Mouse (Mus musculus) myocyte (in vitro differentiated cells): ENCODE data around the gene Nipsnap2. TPM values are rescaled to one million over a fixed set of nuclear protein-coding genes. Genes with fewer than 3 reads are reported as not detected.

ENCODE experiments used
- H3K27me3 ChIP-seq: one replicate; pipeline ENCODE4 v1.6.1; 2011; ENCODE audit not compliant: control insufficient read depth, insufficient read depth, insufficient read length
- H3K36me3 ChIP-seq: one replicate; pipeline ENCODE4 v1.6.1; 2011; ENCODE audit not compliant: control insufficient read depth, insufficient read depth
- H3K4me2 ChIP-seq: one replicate; pipeline ENCODE4 v1.6.1; 2011; ENCODE audit warnings: low read depth, control low read depth
- H3K4me3 ChIP-seq: one replicate; pipeline ENCODE4 v1.5.1; 2011; ENCODE audit warnings: mild to moderate bottlenecking, control low read depth, moderate library complexity
- H3K79me2 ChIP-seq: one replicate; pipeline ENCODE4 v1.6.1; 2011; ENCODE audit not compliant: control insufficient read depth, insufficient read depth
- H3ac ChIP-seq: one replicate; pipeline ENCODE4 v1.6.1; 2011; ENCODE audit not compliant: control insufficient read depth, insufficient read length
- CEBPB ChIP-seq: IDR thresholded peaks from 2 replicates; pipeline ENCODE4 v1.6.1; 2011; ENCODE audit warnings: mild to moderate bottlenecking, moderate library complexity; ENCODE audit not compliant: poor library complexity, insufficient read depth, severe bottlenecking
- E2F4 ChIP-seq: IDR thresholded peaks from one replicate; pipeline ENCODE4 v1.6.1; 2011; ENCODE audit warnings: mild to moderate bottlenecking, control low read depth, moderate library complexity; ENCODE audit not compliant: insufficient read depth
- MYOD1 ChIP-seq, 3 experiments: IDR thresholded peaks; one replicate each; pipeline ENCODE4 v1.6.1; 2011; ENCODE audit warnings: control low read depth in 2 of 3, low read depth in 2 of 3, mild to moderate bottlenecking in 2 of 3, moderate library complexity in 1 of 3; ENCODE audit not compliant: insufficient read length in 2 of 3, control insufficient read depth in 1 of 3
- MYOG ChIP-seq, 3 experiments: IDR thresholded peaks; one replicate each; pipeline ENCODE4 v1.6.1; 2011; ENCODE audit warnings: control low read depth in 2 of 3, low read depth in 2 of 3, mild to moderate bottlenecking in 2 of 3; ENCODE audit not compliant: insufficient read length in 2 of 3, control insufficient read depth in 1 of 3, insufficient read depth in 1 of 3
- POLR2A ChIP-seq: IDR thresholded peaks from one replicate; pipeline ENCODE4 v1.6.1; 2011; ENCODE audit warnings: low read depth, mild to moderate bottlenecking, control low read depth, moderate library complexity; ENCODE audit not compliant: insufficient read length
- POLR2AphosphoS2 ChIP-seq: IDR thresholded peaks from one replicate; pipeline ENCODE4 v1.6.1; 2011; ENCODE audit warnings: low read depth, control low read depth; ENCODE audit not compliant: insufficient read length
- REST ChIP-seq: IDR thresholded peaks from one replicate; pipeline ENCODE4 v1.6.1; 2011; ENCODE audit warnings: mild to moderate bottlenecking, control low read depth, moderate library complexity; ENCODE audit not compliant: insufficient read depth, insufficient read length
- SRF ChIP-seq: IDR thresholded peaks from one replicate; pipeline ENCODE4 v1.6.1; 2011; ENCODE audit warnings: low read depth; ENCODE audit not compliant: control insufficient read depth, insufficient read length
- TCF12 ChIP-seq: IDR thresholded peaks from one replicate; pipeline ENCODE4 v1.6.1; 2011; ENCODE audit warnings: mild to moderate bottlenecking, control low read depth; ENCODE audit not compliant: poor library complexity, insufficient read depth, severe bottlenecking
- TCF3 ChIP-seq: IDR thresholded peaks from one replicate; pipeline ENCODE4 v1.6.1; 2011; ENCODE audit warnings: low read depth, control low read depth; ENCODE audit not compliant: insufficient read length
- USF1 ChIP-seq: IDR thresholded peaks from one replicate; pipeline ENCODE4 v1.6.1; 2011; ENCODE audit warnings: low read depth, mild to moderate bottlenecking, control low read depth, moderate library complexity
- polyA plus RNA-seq: library from polyadenylated mRNA; unstranded; fragments of >200 nt; fragmentation: generic; extraction: Trizol; gene quantifications from one replicate; pipeline ENCODE4 v1.2.1, GENCODE M21; 2012; ENCODE audit warnings: missing spikeins

Gene Nipsnap2
- polyA plus RNA-seq, 1 experiment, result 67.6 TPM

DNA sequence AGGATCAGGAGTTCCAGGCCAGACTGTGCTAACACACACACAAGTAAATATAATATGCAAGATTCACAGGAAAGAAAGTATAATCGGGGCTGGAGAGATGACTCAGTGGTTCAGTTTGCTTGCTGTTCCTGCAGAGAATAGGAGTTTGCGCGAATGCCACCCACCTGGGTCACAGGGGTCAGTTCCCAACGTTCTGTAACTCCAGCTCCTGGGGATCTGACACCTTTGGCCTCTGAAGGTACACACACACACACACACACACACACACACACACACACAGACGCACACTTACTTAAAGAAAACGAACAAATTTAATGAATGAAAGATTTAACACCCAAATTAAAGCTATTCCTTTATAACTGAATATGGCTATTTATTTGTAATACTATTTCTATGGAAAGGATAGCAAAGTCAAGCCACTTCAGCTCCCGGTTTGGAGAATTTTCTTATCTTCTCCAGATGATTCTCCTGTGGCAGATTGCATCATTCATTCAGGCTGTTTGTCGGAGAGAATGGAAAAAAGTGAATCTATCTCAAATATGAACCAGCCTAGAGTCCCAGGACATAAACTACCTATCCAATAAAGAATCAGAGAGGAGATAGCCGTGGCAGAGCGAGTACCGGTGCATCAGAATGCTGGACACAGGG, 53.6 kb downstream of the Nipsnap2 start:
- Histone ChIP-seq H3K4me3 (peak overlapping the region; percentile 87), H3K79me2 (peaks cover 39% of the 10 kb centered on the region), H3K27me3 (no peaks in the 10 kb centered on the region), H3ac (peak overlapping the region; percentile 49), H3K4me2 (peak overlapping the region; percentile 94), H3K36me3 (peaks cover 15% of the 10 kb centered on the region)
- TF ChIP-seq CEBPB, result peak; percentile 74
- no peak for TF ChIP-seq MYOD1 (IDR thresholded peaks at IDR 0.05; ENCODE audit: control insufficient read depth in 1 of 3, insufficient read length in 2 of 3, low read depth in 2 of 3)
- TF ChIP-seq REST, result no peak

DNA sequence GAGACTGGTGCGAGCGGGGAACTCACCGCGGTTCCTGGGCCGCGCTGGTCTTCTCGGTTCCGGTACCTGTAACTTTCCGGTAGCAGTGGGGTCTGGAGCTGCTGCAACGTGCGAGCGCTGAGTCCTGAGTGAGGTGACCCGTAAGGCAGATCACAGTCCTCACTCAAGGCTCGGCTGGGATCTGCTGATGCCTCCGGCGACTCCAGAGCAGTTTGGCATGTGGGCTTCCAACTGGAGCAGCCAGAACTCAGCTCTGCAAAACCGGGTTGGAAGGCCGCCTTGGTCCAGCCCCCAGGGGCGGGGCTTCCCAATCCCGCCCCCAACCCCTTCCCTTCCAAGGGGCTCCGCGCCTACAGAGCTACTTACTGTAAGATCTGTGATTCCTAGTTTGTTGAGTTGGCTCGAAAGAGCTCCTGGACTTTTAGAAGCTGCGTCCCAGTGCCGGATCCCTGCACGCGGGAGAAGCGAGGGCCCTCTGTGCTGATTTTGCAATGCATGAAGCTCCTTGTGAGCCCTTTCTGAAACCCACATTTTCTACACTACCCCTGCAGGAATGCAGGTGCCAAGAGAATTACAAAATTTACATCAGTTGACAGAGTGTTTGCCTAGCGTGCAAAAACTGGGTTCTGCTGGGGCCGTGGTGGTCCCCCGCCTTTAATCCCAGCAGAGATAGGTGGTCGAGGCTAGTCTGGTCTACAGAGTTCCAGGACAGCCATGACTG, 54.3 kb downstream of the Nipsnap2 start:
- no peaks in the 10 kb centered on the region for H3K27me3 ChIP-seq
- peaks cover 15% of the 10 kb centered on the region for H3K36me3 ChIP-seq
- peak overlapping the region; percentile 94 for H3K4me2 ChIP-seq
- peaks cover 39% of the 10 kb centered on the region for H3K79me2 ChIP-seq
- H3ac ChIP-seq, result peak overlapping the region; percentile 49
- TF ChIP-seq MYOG (IDR thresholded peaks at IDR 0.05; ENCODE audit: control insufficient read depth in 1 of 3, insufficient read depth in 1 of 3, insufficient read length in 2 of 3, low read depth in 2 of 3), result no peak
- no peak for TF ChIP-seq CEBPB
- peak; percentile 96 for TF ChIP-seq POLR2AphosphoS2
- TF ChIP-seq POLR2A, result peak; percentile 95
- no peak for TF ChIP-seq SRF
- no peak for TF ChIP-seq MYOD1 (IDR thresholded peaks at IDR 0.05; ENCODE audit: control insufficient read depth in 1 of 3, insufficient read length in 2 of 3, low read depth in 2 of 3)
- H3K4me3 ChIP-seq, result peak overlapping the region; percentile 87

GRCm38 (mm10) chr5:129780131-129780530, 55.3 kb downstream of the Nipsnap2 start:
- peaks cover 34% of the 10 kb centered on the region for H3K79me2 ChIP-seq
- TF ChIP-seq MYOD1 (IDR thresholded peaks at IDR 0.05; ENCODE audit: control insufficient read depth in 1 of 3, insufficient read length in 2 of 3, low read depth in 2 of 3), result no peak
- no peak for TF ChIP-seq E2F4
- no peak for TF ChIP-seq POLR2AphosphoS2
- no peak for TF ChIP-seq SRF
- TF ChIP-seq MYOG (IDR thresholded peaks at IDR 0.05; ENCODE audit: control insufficient read depth in 1 of 3, insufficient read depth in 1 of 3, insufficient read length in 2 of 3, low read depth in 2 of 3), result no peak
- no peak for TF ChIP-seq POLR2A
- no peak for TF ChIP-seq REST
- TF ChIP-seq CEBPB, result no peak
- no peak for TF ChIP-seq USF1
- no peak for TF ChIP-seq TCF12
- peaks cover 15% of the 10 kb centered on the region for H3K36me3 ChIP-seq
- no peaks in the 10 kb centered on the region for H3K27me3 ChIP-seq
- H3ac ChIP-seq, result no peak overlapping the region
- no peak overlapping the region for H3K4me2 ChIP-seq
- no peak overlapping the region for H3K4me3 ChIP-seq

GRCm38 (mm10) chr5:129782211-129782610, 57.3 kb downstream of the Nipsnap2 start:
- no peaks in the 10 kb centered on the region for H3K36me3 ChIP-seq
- TF ChIP-seq SRF (no peak), REST (no peak), POLR2AphosphoS2 (no peak), CEBPB (no peak), USF1 (no peak)
- no peak overlapping the region for H3ac ChIP-seq
- no peaks in the 10 kb centered on the region for H3K27me3 ChIP-seq
- H3K4me2 ChIP-seq, result no peak overlapping the region
- H3K4me3 ChIP-seq, result no peak overlapping the region
- peaks cover 18% of the 10 kb centered on the region for H3K79me2 ChIP-seq

DNA sequence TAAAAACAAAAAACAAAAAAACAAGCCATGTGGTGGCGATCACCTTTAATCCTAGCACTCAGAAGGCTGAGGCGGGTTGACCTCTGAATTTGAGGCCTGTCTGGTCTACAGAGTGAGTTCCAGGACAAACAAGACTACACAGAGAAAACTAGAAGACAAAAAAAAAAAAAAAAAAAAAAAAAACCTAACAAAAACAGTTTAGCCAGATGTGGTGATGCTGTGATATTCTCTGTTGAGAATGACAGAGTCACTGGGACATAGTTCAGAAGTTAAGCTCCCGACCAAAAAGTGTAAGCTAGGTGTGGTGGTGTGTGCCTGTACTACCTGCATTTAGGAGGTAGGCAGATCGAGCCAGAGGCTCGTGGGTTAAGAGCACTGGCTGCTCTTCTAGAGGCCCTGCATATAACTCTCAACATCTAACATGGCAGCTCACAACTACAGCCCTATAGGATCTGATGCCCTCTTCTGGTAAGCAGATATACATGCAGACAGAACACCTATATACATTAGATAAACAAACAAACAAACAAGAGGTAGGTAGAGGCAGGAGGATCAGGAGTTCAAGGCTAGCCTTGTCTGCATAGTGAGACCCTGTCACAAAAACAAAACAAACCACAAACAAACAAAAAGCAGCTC, 60.5 kb downstream of the Nipsnap2 start:
- H3K27me3 ChIP-seq, result no peaks in the 10 kb centered on the region
- H3K4me2 ChIP-seq, result no peak overlapping the region
- TF ChIP-seq POLR2A, result no peak
- TF ChIP-seq USF1, result no peak
- no peak for TF ChIP-seq MYOG (IDR thresholded peaks at IDR 0.05; ENCODE audit: control insufficient read depth in 1 of 3, insufficient read depth in 1 of 3, insufficient read length in 2 of 3, low read depth in 2 of 3)
- no peak for TF ChIP-seq TCF3
- TF ChIP-seq E2F4, result no peak
- TF ChIP-seq POLR2AphosphoS2, result no peak
- TF ChIP-seq REST, result no peak
- TF ChIP-seq TCF12, result no peak
- no peak overlapping the region for H3ac ChIP-seq
- no peak overlapping the region for H3K4me3 ChIP-seq
- H3K36me3 ChIP-seq, result peaks cover 21% of the 10 kb centered on the region
- peaks cover 30% of the 10 kb centered on the region for H3K79me2 ChIP-seq
